Mouse (Mus musculus) ES-Bruce4 (cell line): ENCODE measurements around the gene Npas4.

Experiments
- CTCF ChIP-seq: IDR thresholded peaks from one replicate; pipeline ENCODE4 v1.8.1; 2011; ENCODE audit warnings: low read depth, low read length
- POLR2A ChIP-seq: IDR thresholded peaks from one replicate; pipeline ENCODE4 v1.8.1; 2011; ENCODE audit warnings: low read length; ENCODE audit not compliant: insufficient read depth

GRCm38 (mm10) chr19:5001666-5002406 lies 11.7 kb upstream of the Npas4 start:
- peak; percentile 98 for TF ChIP-seq CTCF
- no peak for TF ChIP-seq POLR2A
